Comparison of ENCODE assay signal across 8 mouse cellular contexts in genomic region chr13:5862003-5862625, GRCm38 (mm10). TPM values are rescaled to one million over a fixed set of nuclear protein-coding genes. Genes with fewer than 3 reads are reported as not detected.
DNase-seq lines count a peak whose midpoint lies in the region; ATAC-seq and TF ChIP-seq lines count a peak whose summit lies in the region.

No protein-coding gene starts in this region.

- peak overlapping the region; percentile 97 for H3K27ac ChIP-seq in gastrocnemius, adult 2 months
- H3K27ac ChIP-seq in bone marrow, adult 2 months (ENCODE audit: control insufficient read depth, insufficient read depth, low read depth, low read length, poor library complexity), result peak overlapping the region; percentile 96
- peak overlapping the region; percentile 69 for H3K27ac ChIP-seq in forebrain, embryonic 11.5 days (ENCODE audit: low read depth, low read length)
- H3K27ac ChIP-seq in hindbrain, embryonic 15.5 days (replicated peaks), result peak overlapping the region; percentile 100
- no peak overlapping the region; the same call in 1 of the 2 replicates for H3K27ac ChIP-seq in limb, embryonic 11.5 days (replicated peaks; ENCODE audit: low read depth, low read length)
- peak overlapping the region; percentile 100 for H3K27ac ChIP-seq in midbrain, embryonic 14.5 days (replicated peaks; ENCODE audit: low read depth, low read length)

- peak overlapping the region; percentile 74 for H3K4me3 ChIP-seq in gastrocnemius, adult 2 months
- peak overlapping the region; percentile 92 for H3K4me3 ChIP-seq in bone marrow, adult 2 months (replicated peaks; ENCODE audit: control insufficient read depth, low read depth, low read length)
- peak overlapping the region; percentile 64 for H3K4me3 ChIP-seq in forebrain, embryonic 11.5 days (ENCODE audit: low read depth, low read length)
- H3K4me3 ChIP-seq in hindbrain, embryonic 15.5 days, result peak overlapping the region; percentile 57
- H3K4me3 ChIP-seq in limb, embryonic 11.5 days (ENCODE audit: low read depth, low read length), result peak overlapping the region; percentile 48
- H3K4me3 ChIP-seq in midbrain, embryonic 14.5 days (replicated peaks; ENCODE audit: low read depth, low read length), result peak overlapping the region; percentile 70

- intact Hi-C loops in gastrocnemius, adult 2 months (cut with DNase I), result loop anchor here (5.0 to 10.0 kb wide), 7 partner anchors 35 to 1090 kb away; no protein-coding TSS in a partner anchor
- intact Hi-C loops in gastrocnemius, postnatal 36 days (cut with DNase I), result loop anchor here (5.0 to 10.0 kb wide), 2 partner anchors 247 to 1090 kb away; no protein-coding TSS in a partner anchor

- H3K4me1 ChIP-seq in bone marrow, adult 2 months (ENCODE audit: control insufficient read depth, insufficient read depth, low read length), result peaks cover 4% of the 10 kb centered on the region; the same call in 1 of the 2 replicates
- no peaks in the 10 kb centered on the region; the same call in 1 of the 2 replicates for H3K4me1 ChIP-seq in forebrain, embryonic 11.5 days (replicated peaks; ENCODE audit: control insufficient read depth, insufficient read depth, low read length)
- H3K4me1 ChIP-seq in hindbrain, embryonic 15.5 days (replicated peaks), result peaks cover 30% of the 10 kb centered on the region
- H3K4me1 ChIP-seq in limb, embryonic 11.5 days (ENCODE audit: control insufficient read depth, insufficient read depth, low read length), result no peaks in the 10 kb centered on the region
- peaks cover 28% of the 10 kb centered on the region for H3K4me1 ChIP-seq in midbrain, embryonic 14.5 days (ENCODE audit: control insufficient read depth, insufficient read depth, low read length)

- no peak for TF ChIP-seq POLR2A in bone marrow, adult 2 months (IDR thresholded peaks at IDR 0.05; ENCODE audit: borderline replicate concordance, control insufficient read depth, low read depth, low read length)

- H3K4me2 ChIP-seq in forebrain, embryonic 11.5 days (ENCODE audit: low read depth, low read length, severe bottlenecking), result peak overlapping the region; percentile 54
- H3K4me2 ChIP-seq in hindbrain, embryonic 15.5 days, result peak overlapping the region; percentile 77
- H3K4me2 ChIP-seq in limb, embryonic 11.5 days (ENCODE audit: low read depth, severe bottlenecking), result peak overlapping the region; percentile 51
- peak overlapping the region; percentile 70 for H3K4me2 ChIP-seq in midbrain, embryonic 14.5 days (ENCODE audit: low read length)

- H3K9ac ChIP-seq in forebrain, embryonic 11.5 days (ENCODE audit: low read length), result peak overlapping the region; percentile 70
- H3K9ac ChIP-seq in hindbrain, embryonic 15.5 days, result peak overlapping the region; percentile 70
- peak overlapping the region; percentile 68 for H3K9ac ChIP-seq in limb, embryonic 11.5 days (ENCODE audit: low read length)
- peak overlapping the region; percentile 71 for H3K9ac ChIP-seq in midbrain, embryonic 14.5 days (replicated peaks; ENCODE audit: low read length)

- no peak; the same call in 1 of the 2 replicates for TF ChIP-seq CTCF in gastrocnemius, adult 2 months (IDR thresholded peaks at IDR 0.05)
- TF ChIP-seq CTCF in bone marrow, adult 2 months (IDR thresholded peaks at IDR 0.05; ENCODE audit: control insufficient read depth, insufficient read depth, low read length), result no peak

- no peaks in the 10 kb centered on the region; the same call in 1 of the 2 replicates for H3K27me3 ChIP-seq in forebrain, embryonic 11.5 days (ENCODE audit: control insufficient read depth, insufficient read depth, low read length)
- H3K27me3 ChIP-seq in hindbrain, embryonic 15.5 days, result no peaks in the 10 kb centered on the region
- H3K27me3 ChIP-seq in limb, embryonic 11.5 days (ENCODE audit: control insufficient read depth, insufficient read depth, low read length), result no peaks in the 10 kb centered on the region
- no peaks in the 10 kb centered on the region for H3K27me3 ChIP-seq in midbrain, embryonic 14.5 days (ENCODE audit: control insufficient read depth, insufficient read depth, low read length)

- WGBS in bone marrow, adult 2 months, result under 1% methylated on average over 20 of the region's 20 CpGs
- WGBS in forebrain, embryonic 11.5 days, result under 1% methylated on average over 20 of the region's 20 CpGs
- WGBS in hindbrain, embryonic 15.5 days, result under 1% methylated on average over 20 of the region's 20 CpGs
- under 1% methylated on average over 20 of the region's 20 CpGs for WGBS in limb, embryonic 11.5 days
- under 1% methylated on average over 20 of the region's 20 CpGs for WGBS in midbrain, embryonic 14.5 days

- H3K9me3 ChIP-seq in forebrain, embryonic 11.5 days (ENCODE audit: control insufficient read depth, low read length), result no peaks in the 10 kb centered on the region
- no peaks in the 10 kb centered on the region for H3K9me3 ChIP-seq in hindbrain, embryonic 15.5 days
- H3K9me3 ChIP-seq in limb, embryonic 11.5 days (ENCODE audit: control insufficient read depth, low read length), result no peaks in the 10 kb centered on the region
- H3K9me3 ChIP-seq in midbrain, embryonic 14.5 days (ENCODE audit: control insufficient read depth, low read length), result no peaks in the 10 kb centered on the region

- DNase-seq in gastrocnemius, adult 2 months, result peak; percentile 65
- no peak for DNase-seq in gastrocnemius, postnatal 36 days
- DNase-seq in forebrain, embryonic 11.5 days (ENCODE audit: low spot score), result peak; percentile 58
- DNase-seq in limb, embryonic 11.5 days (ENCODE audit: low spot score), result peak; percentile 40
- peak; percentile 76 for DNase-seq in midbrain, embryonic 14.5 days
- DNase-seq in thymus, postnatal 0 days (ENCODE audit: low spot score), result peak; percentile 71

- no peak for ATAC-seq in forebrain, embryonic 11.5 days (replicated peaks; ENCODE audit: low FRiP score)
- ATAC-seq in hindbrain, embryonic 15.5 days (ENCODE audit: low FRiP score, low read depth), result no peak
- ATAC-seq in limb, embryonic 11.5 days (ENCODE audit: insufficient number of reproducible peaks, low FRiP score, low TSS enrichment, low read depth), result no peak
- no peak for ATAC-seq in midbrain, embryonic 14.5 days (ENCODE audit: low FRiP score, low TSS enrichment)

- H3K36me3 ChIP-seq in forebrain, embryonic 11.5 days (ENCODE audit: control insufficient read depth, insufficient read depth, low read length), result no peaks in the 10 kb centered on the region; the same call in none of the 2 replicates
- H3K36me3 ChIP-seq in hindbrain, embryonic 15.5 days, result peaks cover 22% of the 10 kb centered on the region
- peaks cover 3% of the 10 kb centered on the region; the same call in 1 of the 2 replicates for H3K36me3 ChIP-seq in limb, embryonic 11.5 days (ENCODE audit: control insufficient read depth, insufficient read depth, low read length)
- H3K36me3 ChIP-seq in midbrain, embryonic 14.5 days (ENCODE audit: control insufficient read depth, insufficient read depth, low read length), result peaks cover 24% of the 10 kb centered on the region

RNA-seq across cellular contexts. Expression of gene Klf6, which starts 0.8 kb away (rescaled TPM):
- 10 to 100 TPM; 23.9 to 34.5 TPM for total RNA-seq in gastrocnemius, adult 2 months (2021)
- 10 to 100 TPM; 19.3 to 32.5 TPM for total RNA-seq in gastrocnemius, postnatal 36 days (2021)
- polyA plus RNA-seq in bone marrow, adult 2 months (2011; ENCODE audit: insufficient read depth, insufficient read length, low replicate concordance, missing spikeins), result 14.2 and 32.9 TPM in 2 replicates
- polyA plus RNA-seq in forebrain, embryonic 11.5 days (2014; fragmentation: Nextera tagmentation; extraction: Ambion mirVana), result 49.5 and 51.8 TPM in 2 replicates
- 83.8 and 87.6 TPM in 2 replicates for polyA plus RNA-seq in hindbrain, embryonic 15.5 days (2015; fragmentation: Nextera tagmentation; extraction: Ambion mirVana)
- 22.0 and 23.9 TPM in 2 replicates for polyA plus RNA-seq in limb, embryonic 11.5 days (2014; fragmentation: Nextera tagmentation; extraction: Ambion mirVana)
- polyA plus RNA-seq in midbrain, embryonic 14.5 days (2014; fragmentation: Nextera tagmentation; extraction: Ambion mirVana), result 66.6 and 80.4 TPM in 2 replicates
- polyA plus RNA-seq in thymus, postnatal 0 days (2015; fragmentation: Nextera tagmentation; extraction: Ambion mirVana), result 61.2 and 74.9 TPM in 2 replicates

Comparison
In these comparisons a context has a peak if more than half of its experiments do, and no peak if none do; other contexts are left out.
1. DNase-seq: peak in gastrocnemius, adult 2 months (single experiment), forebrain, embryonic 11.5 days (single experiment), limb, embryonic 11.5 days (single experiment), midbrain, embryonic 14.5 days (single experiment) and thymus, postnatal 0 days (single experiment); none in gastrocnemius, postnatal 36 days (0 of 2).
2. Peak in every context shown above with its lines, with median percentiles within 50 percentile points of each other: H3K4me3 ChIP-seq, H3K4me2 ChIP-seq and H3K9ac ChIP-seq.